Comparison of ENCODE assay signal across 10 mouse cellular contexts in the genomic region with DNA sequence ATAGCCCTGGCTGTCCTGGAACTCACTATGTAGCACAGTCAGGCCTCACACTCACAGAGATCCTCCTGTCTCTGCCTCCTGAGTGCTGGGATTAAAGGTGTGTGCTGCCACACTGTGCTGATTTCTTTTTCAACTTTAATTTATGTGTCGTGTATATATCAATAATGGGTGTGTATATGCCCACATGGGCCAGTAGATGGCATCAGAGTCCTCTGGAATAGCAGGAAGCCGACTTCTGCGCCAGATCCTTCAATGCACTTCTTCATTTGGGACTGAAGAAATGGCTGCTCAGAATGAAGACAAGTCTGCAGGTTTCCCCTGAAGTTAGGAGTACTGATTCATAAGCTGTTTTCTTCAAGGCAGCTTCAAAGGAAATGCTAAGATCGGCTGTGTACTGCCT. TPM values are rescaled to one million over a fixed set of nuclear protein-coding genes. Genes with fewer than 3 reads are reported as not detected.
DNase-seq lines count a peak whose midpoint lies in the region; ATAC-seq and TF ChIP-seq lines count a peak whose summit lies in the region.
"Had no signal": no experiment of that assay in that cellular context is flagged by ENCODE, and none has a peak within 500 bp of the region (broad histone marks: within the 10 kb centered on the region; RNA-seq: fewer than 3 reads in every experiment).

No protein-coding gene starts in this region.

- no peak overlapping the region for H3K27ac ChIP-seq in kidney, embryonic 16.5 days (ENCODE audit: low read length)
- no peak overlapping the region for H3K27ac ChIP-seq in CH12.LX (ENCODE audit: insufficient read depth, low read depth)
- no peak overlapping the region for H3K27ac ChIP-seq in liver, embryonic 13.5 days
- H3K27ac ChIP-seq in heart, embryonic 10.5 days: no peak overlapping the region

- no peaks in the 10 kb centered on the region for H3K27me3 ChIP-seq in kidney, embryonic 16.5 days (ENCODE audit: insufficient read depth, low read length)
- no peaks in the 10 kb centered on the region for H3K27me3 ChIP-seq in CH12.LX (replicated peaks)
- peaks cover 5% of the 10 kb centered on the region; the same call in 1 of the 2 replicates for H3K27me3 ChIP-seq in liver, embryonic 13.5 days
- H3K27me3 ChIP-seq in heart, embryonic 10.5 days (ENCODE audit: insufficient read depth, poor library complexity, severe bottlenecking): no peaks in the 10 kb centered on the region

- in situ Hi-C loops in CH12.LX (cut with MboI; ENCODE audit: low pct_ligation_motif_present, low pct_unique_long_range_greater_than_20kb, low sequenced_read_pairs): no loop called here

- no peak for ATAC-seq in kidney, embryonic 16.5 days (ENCODE audit: low FRiP score, low TSS enrichment)
- no peak for ATAC-seq in liver, embryonic 13.5 days (ENCODE audit: low read depth)

- no peak for TF ChIP-seq EP300 in CH12.LX (IDR thresholded peaks at IDR 0.05; ENCODE audit: low read length)

- peak; percentile 36 for DNase-seq in kidney, postnatal 10 days
- DNase-seq in CH12.LX (ENCODE audit: extremely low read depth) (peak; percentile 25), R1 (ENCODE audit: low read depth, low spot score) (peak; percentile 83)
- peak; percentile 34 for DNase-seq in liver, embryonic 13.5 days
- no peak for DNase-seq in adrenal gland, adult 8-10 months
- no peak for DNase-seq in layer of hippocampus, postnatal 36 days
- no peak for DNase-seq in heart, embryonic 10.5 days (ENCODE audit: low spot score)
- DNase-seq: cerebellum, adult 8-10 months had no signal

- 47% methylated on average over 4 of the region's 4 CpGs for WGBS in kidney, embryonic 16.5 days
- 20% methylated on average over 4 of the region's 4 CpGs for WGBS in liver, embryonic 13.5 days (ENCODE audit: insufficient replicate concordance)
- 33% methylated on average over 4 of the region's 4 CpGs for WGBS in heart, embryonic 10.5 days

- H3K4me3 ChIP-seq in kidney, embryonic 16.5 days (ENCODE audit: low read length): no peak overlapping the region
- no peak overlapping the region for H3K4me3 ChIP-seq in CH12.LX (replicated peaks in 1 of 3; ENCODE audit: low read depth in 2 of 3, low read length in 2 of 3, poor library complexity in 1 of 3)
- H3K4me3 ChIP-seq in liver, embryonic 13.5 days (replicated peaks): no peak overlapping the region
- no peak overlapping the region for H3K4me3 ChIP-seq in heart, embryonic 10.5 days

- dilution Hi-C loops in CH12.LX (cut with MboI; ENCODE audit: extremely low pct_ligation_motif_present, extremely low pct_unique_long_range_greater_than_20kb, low sequenced_read_pairs): no loop called here

- no peak for TF ChIP-seq POLR2A in CH12.LX (IDR thresholded peaks at IDR 0.05; ENCODE audit: low read depth, low read length)

- peak; percentile 53 for TF ChIP-seq RAD21 in CH12.LX (IDR thresholded peaks at IDR 0.05; ENCODE audit: low read depth, low read length)

- TF ChIP-seq CTCF in CH12.LX (conservative IDR thresholded peaks at IDR 0.05 in 1 of 2, IDR thresholded peaks at IDR 0.05 in 1 of 2; ENCODE audit: low read depth in 2 of 2, low read length in 2 of 2): peak; percentile 31 to 55; a peak in 3 of 4 replicates

- H3K4me1 ChIP-seq in kidney, embryonic 16.5 days (ENCODE audit: insufficient read depth, low read length): no peaks in the 10 kb centered on the region
- peaks cover 0 to 3% of the 10 kb centered on the region in 2 experiments; a peak in 1 of 4 replicates for H3K4me1 ChIP-seq in CH12.LX (ENCODE audit: control insufficient read depth in 1 of 2, insufficient read depth in 2 of 2)
- 0 out of 2 replicates have a peak, but pooled peaks cover 3% of the 10 kb centered on the region for H3K4me1 ChIP-seq in liver, embryonic 13.5 days (replicated peaks)
- no peaks in the 10 kb centered on the region for H3K4me1 ChIP-seq in heart, embryonic 10.5 days

- peaks cover 6% of the 10 kb centered on the region for H3K9me3 ChIP-seq in kidney, embryonic 16.5 days (ENCODE audit: low read length)
- peaks cover 27% of the 10 kb centered on the region for H3K9me3 ChIP-seq in CH12.LX (replicated peaks; ENCODE audit: low read length)
- 0 out of 2 replicates have a peak, but pooled peaks cover 12% of the 10 kb centered on the region for H3K9me3 ChIP-seq in liver, embryonic 13.5 days (replicated peaks)
- peaks cover 9% of the 10 kb centered on the region; the same call in 1 of the 2 replicates for H3K9me3 ChIP-seq in heart, embryonic 10.5 days

- H3K4me2 ChIP-seq in kidney, embryonic 16.5 days (replicated peaks; ENCODE audit: low read depth, low read length): no peak overlapping the region
- H3K4me2 ChIP-seq in CH12.LX (ENCODE audit: insufficient read depth, low read depth, poor library complexity, severe bottlenecking): no peak overlapping the region
- no peak overlapping the region for H3K4me2 ChIP-seq in liver, embryonic 13.5 days

- peaks cover 39% of the 10 kb centered on the region for H3K79me2 ChIP-seq in CH12.LX (replicated peaks; ENCODE audit: control insufficient read depth, extremely low read depth, insufficient read depth, poor library complexity, severe bottlenecking)

- H3K9ac ChIP-seq in kidney, embryonic 16.5 days (replicated peaks; ENCODE audit: low read length): no peak overlapping the region
- H3K9ac ChIP-seq in CH12.LX (ENCODE audit: insufficient read depth, low read depth): no peak overlapping the region
- no peak overlapping the region for H3K9ac ChIP-seq in liver, embryonic 13.5 days

- no peaks in the 10 kb centered on the region for H3K36me3 ChIP-seq in kidney, embryonic 16.5 days (ENCODE audit: insufficient read depth, low read length)
- H3K36me3 ChIP-seq in CH12.LX (replicated peaks in 1 of 2; ENCODE audit: control insufficient read depth in 1 of 2, insufficient read depth in 1 of 2, low read length in 1 of 2): peaks cover 57 to 60% of the 10 kb centered on the region in 2 experiments
- H3K36me3 ChIP-seq in liver, embryonic 13.5 days: no peaks in the 10 kb centered on the region
- H3K36me3 ChIP-seq in heart, embryonic 10.5 days: no peaks in the 10 kb centered on the region

TF ChIP-seq in CH12.LX, 34 proteins besides CTCF, POLR2A, EP300 and RAD21:
- TF ChIP-seq SMC3 (IDR thresholded peaks at IDR 0.05; ENCODE audit: low read depth, low read length) (peak; percentile 18; the same call in 1 of the 2 replicates), USF1 (IDR thresholded peaks at IDR 0.05; ENCODE audit: low read depth, low read length) (no peak)
TF ChIP-seq in CH12.LX: peak in this region for 1.

RNA-seq across cellular contexts. Expression of a gene that starts 30.4 kb away (rescaled TPM):
- polyA plus RNA-seq in kidney, embryonic 16.5 days (2015; fragmentation: Nextera tagmentation; extraction: Ambion mirVana): not detected in 2 replicates
- total RNA-seq in CH12.LX (2012; rRNA removed) (0.34 and 0.46 TPM in 2 replicates), CH12.LX (2014; rRNA removed) (not detected in 2 replicates)
- polyA plus RNA-seq in CH12.LX (2012; ENCODE audit: insufficient read length, low read depth): 0.81 and 1.1 TPM in 2 replicates
- not detected in 2 replicates for polyA plus RNA-seq in liver, embryonic 13.5 days (2015; fragmentation: Nextera tagmentation; extraction: Ambion mirVana)
- not detected for total RNA-seq in adrenal gland, adult 8-10 months (2022)
- total RNA-seq in layer of hippocampus, postnatal 36 days (2021): under 1 TPM; 0.15 to 0.88 TPM
- not detected in 2 replicates for polyA plus RNA-seq in heart, embryonic 10.5 days (2016; fragmentation: Nextera tagmentation; extraction: Ambion mirVana)
- polyA plus RNA-seq: heart, embryonic 16.5 days had no signal

RNA-seq across cellular contexts. Expression of a gene that starts 53.4 kb away (rescaled TPM):
- not detected in 2 replicates for polyA plus RNA-seq in kidney, embryonic 16.5 days (2015; fragmentation: Nextera tagmentation; extraction: Ambion mirVana)
- total RNA-seq in CH12.LX (2012; rRNA removed) (1.4 and 1.6 TPM in 2 replicates), CH12.LX (2014; rRNA removed) (0.74 and 1.5 TPM in 2 replicates)
- 1.1 and 1.2 TPM in 2 replicates for polyA plus RNA-seq in CH12.LX (2012; ENCODE audit: insufficient read length, low read depth)
- not detected in 2 replicates for polyA plus RNA-seq in liver, embryonic 13.5 days (2015; fragmentation: Nextera tagmentation; extraction: Ambion mirVana)
- total RNA-seq in adrenal gland, adult 8-10 months (2022): not detected
- total RNA-seq in layer of hippocampus, postnatal 36 days (2021): not detected
- polyA plus RNA-seq in heart, embryonic 10.5 days (2016; fragmentation: Nextera tagmentation; extraction: Ambion mirVana): 0.05 TPM in 1 of 2 replicates, not detected in the other
- polyA plus RNA-seq: heart, embryonic 16.5 days had no signal

Comparison
In these comparisons a context has a peak if more than half of its experiments do, and no peak if none do; other contexts are left out.
1. DNase-seq: peak in kidney, postnatal 10 days (single experiment), CH12.LX (single experiment), R1 (single experiment) and liver, embryonic 13.5 days (single experiment); none in adrenal gland, adult 8-10 months (single experiment), layer of hippocampus, postnatal 36 days (0 of 2) and heart, embryonic 10.5 days (single experiment).